Mouse (Mus musculus): ENCODE results near the gene Teddm1b. TPM values are rescaled to one million over a fixed set of nuclear protein-coding genes. Genes with fewer than 3 reads are reported as not detected.

The Teddm1b gene
- polyA plus RNA-seq, 1 experiment from 2014 or later = 0.10 TPM

- Histone ChIP-seq H3K27ac (no peak overlapping the region), H3K9me3 (replicated peaks) (no peaks in the 10 kb centered on the region), H3K27me3 (no peaks in the 10 kb centered on the region), H3K9ac (no peak overlapping the region), H3K4me3 (replicated peaks) (no peak overlapping the region), H3K36me3 (peaks cover 73% of the 10 kb centered on the region), H3K4me2 (no peak overlapping the region), H3K4me1 (replicated peaks) (peaks cover 25% of the 10 kb centered on the region)
- DNase-seq = no peak
- ATAC-seq (ENCODE audit: low read depth) = no peak
- WGBS (ENCODE audit: insufficient replicate concordance) = 95% methylated on average over 14 of the region's 14 CpGs
Observed at GRCm38 (mm10) chr1:153904236-153904635, 30.1 kb downstream of the Teddm1b start.

- Histone ChIP-seq H3K9me3 (replicated peaks) (no peaks in the 10 kb centered on the region), H3K9ac (no peak overlapping the region), H3K27me3 (no peaks in the 10 kb centered on the region), H3K27ac (no peak overlapping the region), H3K4me2 (no peak overlapping the region), H3K4me1 (replicated peaks) (peaks cover 38% of the 10 kb centered on the region), H3K4me3 (replicated peaks) (no peak overlapping the region), H3K36me3 (peaks cover 89% of the 10 kb centered on the region)
- 88% methylated on average over 3 of the region's 3 CpGs for WGBS (ENCODE audit: insufficient replicate concordance)
- DNase-seq = no peak
- no peak for ATAC-seq (ENCODE audit: low read depth)
Observed at GRCm38 (mm10) chr1:153905884-153906283, 31.7 kb downstream of the Teddm1b start.

- H3K36me3 ChIP-seq = peaks cover 82% of the 10 kb centered on the region
- WGBS (ENCODE audit: insufficient replicate concordance) = 83% methylated on average over 6 of the region's 6 CpGs
Observed at GRCm38 (mm10) chr1:153908208-153908607, 34.1 kb downstream of the Teddm1b start.

GRCm38 (mm10) chr1:153908741-153909140 lies 34.6 kb downstream of the Teddm1b start:
- Histone ChIP-seq H3K9me3 (replicated peaks) (no peaks in the 10 kb centered on the region), H3K27ac (no peak overlapping the region), H3K4me1 (replicated peaks) (peaks cover 21% of the 10 kb centered on the region), H3K27me3 (no peaks in the 10 kb centered on the region), H3K36me3 (peaks cover 77% of the 10 kb centered on the region), H3K4me2 (no peak overlapping the region), H3K9ac (no peak overlapping the region), H3K4me3 (replicated peaks) (no peak overlapping the region)
- DNase-seq = no peak
- ATAC-seq (ENCODE audit: low read depth) = no peak
- WGBS (ENCODE audit: insufficient replicate concordance) = 83% methylated on average over 4 of the region's 4 CpGs

More at GRCm38 (mm10) chr1:153908208-153908607, 34.1 kb downstream of the Teddm1b start:
- ATAC-seq (ENCODE audit: low read depth) (no peak), DNase-seq (no peak)
- Histone ChIP-seq H3K27ac (no peak overlapping the region), H3K4me2 (no peak overlapping the region), H3K27me3 (no peaks in the 10 kb centered on the region), H3K9ac (no peak overlapping the region), H3K9me3 (replicated peaks) (no peaks in the 10 kb centered on the region), H3K4me3 (replicated peaks) (no peak overlapping the region), H3K4me1 (replicated peaks) (peaks cover 21% of the 10 kb centered on the region)

GRCm38 (mm10) chr1:153909213-153909962 lies 35.2 kb downstream of the Teddm1b start:
- Histone ChIP-seq H3K9me3 (replicated peaks) (no peaks in the 10 kb centered on the region), H3K4me3 (replicated peaks) (no peak overlapping the region), H3K4me1 (replicated peaks) (peaks cover 21% of the 10 kb centered on the region), H3K9ac (no peak overlapping the region), H3K27ac (peak overlapping the region; percentile 47; the same call in 1 of the 2 replicates), H3K36me3 (peaks cover 71% of the 10 kb centered on the region), H3K27me3 (no peaks in the 10 kb centered on the region), H3K4me2 (no peak overlapping the region)
- WGBS (ENCODE audit: insufficient replicate concordance) = 67% methylated on average over 10 of the region's 10 CpGs
- ATAC-seq (ENCODE audit: low read depth) (no peak), DNase-seq (no peak)

GRCm38 (mm10) chr1:153909963-153910291 lies 35.8 kb downstream of the Teddm1b start:
- no peaks in the 10 kb centered on the region for H3K9me3 ChIP-seq (replicated peaks)

GRCm38 (mm10) chr1:153910423-153910822 lies 36.3 kb downstream of the Teddm1b start:
- H3K4me1 ChIP-seq (replicated peaks) = peaks cover 21% of the 10 kb centered on the region
- ATAC-seq (ENCODE audit: low read depth) = peak; percentile 21; the same call in 1 of the 2 replicates
- peaks cover 60% of the 10 kb centered on the region for H3K36me3 ChIP-seq
- 65% methylated on average over 5 of the region's 5 CpGs for WGBS (ENCODE audit: insufficient replicate concordance)
- peak overlapping the region; percentile 47 for H3K27ac ChIP-seq
- H3K27me3 ChIP-seq = no peaks in the 10 kb centered on the region
- no peak for DNase-seq
- no peaks in the 10 kb centered on the region for H3K9me3 ChIP-seq (replicated peaks)
- H3K4me2 ChIP-seq = no peak overlapping the region
- H3K9ac ChIP-seq = no peak overlapping the region
- H3K4me3 ChIP-seq (replicated peaks) = no peak overlapping the region

More at GRCm38 (mm10) chr1:153909963-153910291, 35.8 kb downstream of the Teddm1b start:
- Histone ChIP-seq H3K4me2 (no peak overlapping the region), H3K4me1 (replicated peaks) (peaks cover 21% of the 10 kb centered on the region), H3K9ac (no peak overlapping the region), H3K36me3 (peaks cover 65% of the 10 kb centered on the region), H3K4me3 (replicated peaks) (no peak overlapping the region), H3K27ac (peak overlapping the region; percentile 47), H3K27me3 (no peaks in the 10 kb centered on the region)
- WGBS (ENCODE audit: insufficient replicate concordance) = 60% methylated on average over 9 of the region's 9 CpGs
- ATAC-seq (ENCODE audit: low read depth) = peak; percentile 67; the same call in 1 of the 2 replicates
- no peak for DNase-seq

- Histone ChIP-seq H3K27ac (no peak overlapping the region), H3K9me3 (replicated peaks) (no peaks in the 10 kb centered on the region), H3K36me3 (peaks cover 51% of the 10 kb centered on the region), H3K9ac (no peak overlapping the region), H3K4me1 (replicated peaks) (peaks cover 21% of the 10 kb centered on the region), H3K4me3 (replicated peaks) (no peak overlapping the region), H3K4me2 (no peak overlapping the region), H3K27me3 (no peaks in the 10 kb centered on the region)
- DNase-seq (no peak), ATAC-seq (ENCODE audit: low read depth) (no peak)
- WGBS (ENCODE audit: insufficient replicate concordance) = 78% methylated on average over 6 of the region's 6 CpGs
Observed at GRCm38 (mm10) chr1:153911276-153911795, 37.2 kb downstream of the Teddm1b start.

GRCm38 (mm10) chr1:153913869-153914268 lies 39.7 kb downstream of the Teddm1b start:
- no peak overlapping the region for H3K9ac ChIP-seq
- DNase-seq = no peak
- H3K27ac ChIP-seq = no peak overlapping the region
- H3K4me2 ChIP-seq = no peak overlapping the region
- H3K9me3 ChIP-seq (replicated peaks) = no peaks in the 10 kb centered on the region
- H3K4me3 ChIP-seq (replicated peaks) = no peak overlapping the region
- H3K27me3 ChIP-seq = no peaks in the 10 kb centered on the region
- WGBS (ENCODE audit: insufficient replicate concordance) = 54% methylated on average over 3 of the region's 3 CpGs
- peaks cover 21% of the 10 kb centered on the region for H3K4me1 ChIP-seq (replicated peaks)
- ATAC-seq (ENCODE audit: low read depth) = no peak
- H3K36me3 ChIP-seq = peaks cover 26% of the 10 kb centered on the region

GRCm38 (mm10) chr1:153918521-153919206 lies 44.5 kb downstream of the Teddm1b start:
- DNase-seq = no peak
- Histone ChIP-seq H3K9me3 (replicated peaks) (no peaks in the 10 kb centered on the region), H3K4me2 (no peak overlapping the region), H3K27me3 (no peaks in the 10 kb centered on the region), H3K27ac (no peak overlapping the region), H3K4me3 (replicated peaks) (no peak overlapping the region), H3K9ac (no peak overlapping the region), H3K36me3 (no peaks in the 10 kb centered on the region), H3K4me1 (replicated peaks) (peaks cover 4% of the 10 kb centered on the region)
- 66% methylated on average over 3 of the region's 3 CpGs for WGBS (ENCODE audit: insufficient replicate concordance)
- ATAC-seq (ENCODE audit: low read depth) = no peak

- no peak overlapping the region for H3K4me2 ChIP-seq
- no peaks in the 10 kb centered on the region for H3K27me3 ChIP-seq
- H3K9ac ChIP-seq = no peak overlapping the region
- 60% methylated on average over 3 of the region's 3 CpGs for WGBS (ENCODE audit: insufficient replicate concordance)
- H3K4me1 ChIP-seq (replicated peaks) = peaks cover 4% of the 10 kb centered on the region
- no peaks in the 10 kb centered on the region for H3K9me3 ChIP-seq (replicated peaks)
- DNase-seq (no peak), ATAC-seq (ENCODE audit: low read depth) (no peak)
- no peaks in the 10 kb centered on the region for H3K36me3 ChIP-seq
- H3K27ac ChIP-seq = no peak overlapping the region
- H3K4me3 ChIP-seq (replicated peaks) = no peak overlapping the region
Observed at GRCm38 (mm10) chr1:153921642-153922041, 47.5 kb downstream of the Teddm1b start.

All from liver, embryonic 13.5 days (tissue).